Mouse (Mus musculus) cerebellum, adult 2 months (tissue): ENCODE measurements around the gene BC005537.

ENCODE experiments used
- CTCF ChIP-seq: fragments of 200-500 bp; IDR thresholded peaks from 2 replicates; pipeline ENCODE4 v1.5.1; 2011; ENCODE audit warnings: low read depth, mild to moderate bottlenecking, control low read depth, low read length, moderate library complexity, borderline replicate concordance; ENCODE audit not compliant: insufficient read depth
- POLR2A ChIP-seq: fragments of 200-500 bp; IDR thresholded peaks from 2 replicates; pipeline ENCODE4 v1.6.1; 2011; ENCODE audit warnings: low read length, control low read depth, borderline replicate concordance; ENCODE audit not compliant: insufficient read depth

- TF ChIP-seq POLR2A (no peak), CTCF (no peak)
Observed at GRCm38 (mm10) chr13:24851989-24852388, 50.5 kb downstream of the BC005537 start.
